Mouse (Mus musculus) heart, postnatal 0 days (tissue): Measurements from ENCODE around the gene Rnf151. TPM values are rescaled to one million over a fixed set of nuclear protein-coding genes. Genes with fewer than 3 reads are reported as not detected.

Source experiments
- ATAC-seq: fragments of 200-750 bp; cut with Nextera tagmentation; 2 replicates; pipeline ENCODE4 v1.8.0; 2017; ENCODE audit warnings: low read depth, moderate number of reproducible peaks, moderate library complexity; ENCODE audit not compliant: insufficient read depth
- DNase-seq: peaks from one replicate; pipeline ENCODE4 v3.0.0-alpha.2; 2016; ENCODE audit warnings: low spot score
- H3K27ac ChIP-seq: fragments of 300-500 bp; sonication (generic); 2 replicates; pipeline ENCODE4 v1.5.1; 2014; ENCODE audit warnings: low read depth, mild to moderate bottlenecking
- H3K27me3 ChIP-seq: fragments of 300-500 bp; sonication (generic); 2 replicates; pipeline ENCODE4 v1.6.1; 2014; ENCODE audit warnings: low read length, mixed read lengths; ENCODE audit not compliant: control insufficient read depth, insufficient read depth
- H3K36me3 ChIP-seq: fragments of 300-500 bp; sonication (generic); replicated peaks from 2 replicates; pipeline ENCODE4 v1.6.1; 2014; ENCODE audit warnings: low read length, mixed read lengths; ENCODE audit not compliant: control insufficient read depth, insufficient read depth
- H3K4me1 ChIP-seq: fragments of 300-500 bp; sonication (generic); 2 replicates; pipeline ENCODE4 v1.6.1; 2014; ENCODE audit warnings: antibody characterized with exemption; ENCODE audit not compliant: control insufficient read depth, insufficient read depth
- H3K4me2 ChIP-seq: fragments of 300-500 bp; sonication (generic); 2 replicates; pipeline ENCODE4 v1.6.1; 2014; ENCODE audit warnings: low read depth, mild to moderate bottlenecking, low read length, moderate library complexity
- H3K4me3 ChIP-seq: fragments of 300-500 bp; sonication (generic); 2 replicates; pipeline ENCODE4 v1.5.1; 2014; ENCODE audit warnings: low read depth, low read length
- H3K9ac ChIP-seq: fragments of 300-500 bp; sonication (generic); replicated peaks from 2 replicates; pipeline ENCODE4 v1.6.1; 2014; ENCODE audit warnings: low read depth, low read length, mixed read lengths
- H3K9me3 ChIP-seq: fragments of 300-500 bp; sonication (generic); replicated peaks from 2 replicates; pipeline ENCODE4 v1.6.1; 2016; ENCODE audit warnings: low read length; ENCODE audit not compliant: control insufficient read depth
- CTCF ChIP-seq: IDR thresholded peaks from 2 replicates; pipeline ENCODE4 v1.5.1; 2016; ENCODE audit warnings: antibody characterized with exemption, control low read depth, low read depth
- EP300 ChIP-seq: IDR thresholded peaks from 2 replicates; pipeline ENCODE4 v1.6.1; 2016; ENCODE audit warnings: antibody characterized with exemption, low read depth
- WGBS: fragments of 180-500 bp; shearing (Covaris S2); extraction: QIAGEN DNeasy Blood & Tissue Kit; methylation state at CpG from one replicate; pipeline ENCODE4 v1.1.7; 2014; 5-methylcytosine and 5-hydroxymethylcytosine counted together
- polyA plus RNA-seq: library from polyadenylated mRNA; unstranded; fragments of >200 nt; fragmentation: Nextera tagmentation; extraction: Ambion mirVana; gene quantifications from 2 replicates; pipeline ENCODE4 v1.2.1, GENCODE M21; 2015
- total RNA-seq: library from RNA; depleted of rRNA; stranded (reverse); fragments of >200 nt; gene quantifications from 2 replicates; pipeline ENCODE4 v1.2.3, GENCODE M21; 2014; ENCODE audit warnings: low replicate concordance; rRNA removed

Gene Rnf151
- total RNA-seq (6.5 TPM in 1 of 2 replicates, not detected in the other), polyA plus RNA-seq (not detected in 2 replicates)

GRCm38 (mm10) chr17:24717943-24718342 is at the start of gene Rnf151, which contains the start of gene Rps2:
Rnf151 (minus strand) TSS chr17:24718063.
Rps2 (plus strand) TSS chr17:24718116.
- H3K36me3 ChIP-seq: peaks cover 16% of the 10 kb centered on the region
- DNase-seq (no peak), ATAC-seq (no peak)
- peak within 1 kb of the TSS; percentile 63 for H3K4me2 ChIP-seq
- peaks cover 19% of the 10 kb centered on the region; the same call in 1 of the 2 replicates for H3K4me1 ChIP-seq
- WGBS: 75% methylated on average over 4 of the region's 4 CpGs
- H3K9ac ChIP-seq: no peak within 1 kb of the TSS
- H3K27ac ChIP-seq: no peak within 1 kb of the TSS
- TF ChIP-seq CTCF: no peak
- TF ChIP-seq EP300: no peak
- H3K4me3 ChIP-seq: peak within 1 kb of the TSS; percentile 79; the same call in 1 of the 2 replicates
- H3K27me3 ChIP-seq: no peaks in the 10 kb centered on the region
- H3K9me3 ChIP-seq: no peaks in the 10 kb centered on the region

- TF ChIP-seq CTCF: no peak
- TF ChIP-seq EP300: no peak
- DNase-seq (no peak), ATAC-seq (no peak)
- Histone ChIP-seq H3K4me1 (no peaks in the 10 kb centered on the region), H3K4me2 (no peak overlapping the region), H3K9me3 (no peaks in the 10 kb centered on the region), H3K36me3 (no peaks in the 10 kb centered on the region), H3K27ac (no peak overlapping the region), H3K4me3 (no peak overlapping the region), H3K9ac (no peak overlapping the region), H3K27me3 (0 out of 2 replicates have a peak, but pooled peaks cover 6% of the 10 kb centered on the region)
- 29% methylated on average over 12 of the region's 12 CpGs for WGBS
These were observed 48.5 kb upstream of the Rnf151 start for GRCm38 (mm10) chr17:24766266-24766875.

DNA sequence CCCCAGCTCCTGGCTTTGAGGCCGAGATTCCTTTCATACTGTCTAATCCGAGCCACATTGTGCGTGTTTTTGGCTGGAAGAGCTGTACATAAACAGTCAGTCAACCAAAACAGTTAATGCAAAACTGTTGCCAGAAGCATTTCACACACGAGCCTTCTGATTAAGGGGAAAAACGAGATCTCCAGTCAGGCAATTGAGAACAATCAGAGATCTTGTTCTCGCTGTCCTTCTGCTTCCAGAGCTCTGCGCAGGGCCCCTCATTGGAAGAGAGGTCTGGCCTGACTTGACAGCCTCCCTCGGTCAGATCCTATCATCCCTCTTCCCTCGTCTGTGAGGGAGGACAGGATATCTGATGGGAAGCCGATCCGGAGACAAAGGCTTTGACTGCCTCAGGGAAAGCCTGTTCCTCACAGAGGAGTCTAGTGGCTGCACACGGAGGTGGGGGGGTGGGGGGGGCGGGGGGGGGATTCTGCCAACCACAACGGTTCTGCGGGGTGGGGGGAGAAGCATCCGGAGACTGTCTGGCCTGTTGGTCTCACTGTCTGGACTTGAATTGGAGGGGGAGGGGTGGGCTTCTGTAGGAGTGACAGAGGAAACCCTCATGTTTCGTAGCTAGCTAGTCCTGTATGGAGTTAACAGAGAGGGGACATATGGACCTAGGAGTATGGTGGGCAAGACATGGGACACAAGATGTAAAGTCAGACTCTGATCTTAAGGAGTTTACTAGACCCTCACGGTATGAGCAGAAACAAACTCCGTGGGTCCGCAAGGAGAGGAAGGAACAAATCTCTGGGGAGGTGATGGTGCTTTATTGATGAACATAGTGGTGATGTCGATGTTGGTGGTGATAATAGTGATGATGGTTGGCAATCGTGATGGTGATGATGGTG is 47.4 kb upstream of the Rnf151 start:
- Histone ChIP-seq H3K27ac (no peak overlapping the region), H3K4me3 (no peak overlapping the region), H3K27me3 (0 out of 2 replicates have a peak, but pooled peaks cover 6% of the 10 kb centered on the region), H3K4me1 (no peaks in the 10 kb centered on the region), H3K4me2 (no peak overlapping the region), H3K36me3 (no peaks in the 10 kb centered on the region), H3K9ac (no peak overlapping the region), H3K9me3 (no peaks in the 10 kb centered on the region)
- ATAC-seq (no peak), DNase-seq (no peak)
- TF ChIP-seq EP300 (no peak), CTCF (no peak)
- WGBS: 39% methylated on average over 22 of the region's 22 CpGs

DNA sequence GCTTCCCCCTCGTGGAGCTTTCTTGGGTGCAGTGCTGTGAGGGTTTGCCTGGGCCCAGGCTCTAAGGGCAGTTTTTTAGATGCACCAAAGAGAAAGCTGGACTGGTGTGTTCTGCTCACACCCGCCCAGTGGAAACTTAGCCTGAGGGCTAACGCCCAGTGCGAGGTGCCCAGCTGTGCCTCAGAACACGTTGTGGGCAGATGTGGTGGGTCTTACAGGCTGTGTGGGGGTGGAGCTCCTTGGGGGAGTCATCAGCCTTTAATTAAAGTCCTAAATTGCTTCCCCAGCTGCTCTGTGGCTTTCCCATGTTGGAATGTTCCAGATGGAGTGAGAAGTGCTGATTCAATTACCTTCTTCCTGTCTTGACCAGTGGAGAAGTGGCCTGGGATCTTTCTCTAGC is 43.3 kb upstream of the Rnf151 start:
- Histone ChIP-seq H3K27ac (no peak overlapping the region), H3K27me3 (no peaks in the 10 kb centered on the region), H3K4me1 (no peaks in the 10 kb centered on the region), H3K4me3 (no peak overlapping the region), H3K9ac (no peak overlapping the region), H3K4me2 (no peak overlapping the region), H3K36me3 (no peaks in the 10 kb centered on the region), H3K9me3 (no peaks in the 10 kb centered on the region)
- TF ChIP-seq EP300 (no peak), CTCF (no peak)
- ATAC-seq (no peak), DNase-seq (no peak)
- 55% methylated on average over 5 of the region's 5 CpGs for WGBS

GRCm38 (mm10) chr17:24757394-24757793 is 39.5 kb upstream of the Rnf151 start:
- no peak overlapping the region for H3K27ac ChIP-seq
- no peaks in the 10 kb centered on the region for H3K36me3 ChIP-seq
- TF ChIP-seq CTCF (no peak), EP300 (no peak)
- H3K4me1 ChIP-seq: 0 out of 2 replicates have a peak, but pooled peaks cover 6% of the 10 kb centered on the region
- H3K4me3 ChIP-seq: no peak overlapping the region
- 77% methylated on average over 1 of the region's 1 CpGs for WGBS
- DNase-seq: no peak
- ATAC-seq: no peak
- H3K27me3 ChIP-seq: peaks cover 29% of the 10 kb centered on the region
- no peak overlapping the region for H3K9ac ChIP-seq
- no peak overlapping the region for H3K4me2 ChIP-seq
- H3K9me3 ChIP-seq: no peaks in the 10 kb centered on the region
